16 mouse cellular contexts compared by ENCODE assay signal in genomic region chr1:99074154-99074553, GRCm38 (mm10).
"Had no signal": no experiment of that assay in that cellular context is flagged by ENCODE, and none has a peak within 500 bp of the region (broad histone marks: within the 10 kb centered on the region; RNA-seq: fewer than 3 reads in every experiment).

No protein-coding gene starts in this region.

- H3K36me3 ChIP-seq: midbrain, embryonic 13.5 days; midbrain, embryonic 15.5 days; neural tube, embryonic 12.5 days; stomach, embryonic 15.5 days had no signal

- H3K4me2 ChIP-seq: lung, embryonic 14.5 days; midbrain, embryonic 11.5 days; midbrain, embryonic 13.5 days; midbrain, embryonic 15.5 days; neural tube, embryonic 12.5 days; stomach, embryonic 15.5 days had no signal

- H3K4me3 ChIP-seq: megakaryocyte, embryonic 14.5 days; midbrain, embryonic 13.5 days; midbrain, embryonic 15.5 days; neural tube, embryonic 12.5 days; stomach, embryonic 15.5 days had no signal

- H3K27me3 ChIP-seq: megakaryocyte, embryonic 14.5 days; midbrain, embryonic 13.5 days; midbrain, embryonic 15.5 days; neural tube, embryonic 12.5 days; stomach, embryonic 15.5 days had no signal

- ATAC-seq: midbrain, embryonic 13.5 days; midbrain, embryonic 15.5 days had no signal

- H3K27ac ChIP-seq: macrophage; midbrain, embryonic 13.5 days; midbrain, embryonic 15.5 days; neural tube, embryonic 12.5 days; stomach, embryonic 15.5 days; stomach, postnatal 0 days had no signal

- DNase-seq: lung, adult 18-20 months; lung, embryonic 14.5 days; lung, postnatal 14 days; lung, postnatal 36 days; right cerebral cortex, postnatal 14 days; thymus, adult 2 months; thymus, postnatal 25 days; thymus, postnatal 4 days had no signal

- H3K4me1 ChIP-seq: megakaryocyte, embryonic 14.5 days; midbrain, embryonic 13.5 days; midbrain, embryonic 15.5 days; neural tube, embryonic 12.5 days; stomach, embryonic 15.5 days had no signal

- H3K9me3 ChIP-seq: midbrain, embryonic 13.5 days; midbrain, embryonic 15.5 days; neural tube, embryonic 12.5 days; stomach, embryonic 15.5 days had no signal

- H3K9ac ChIP-seq: lung, embryonic 14.5 days; midbrain, embryonic 13.5 days; midbrain, embryonic 15.5 days; neural tube, embryonic 12.5 days; stomach, embryonic 15.5 days had no signal
